Mouse (Mus musculus): ENCODE measurements around the gene D130043K22Rik.
"Not testable (repeated sequence)": the region's sequence is repeated elsewhere in the genome, so short reads cannot be mapped to it uniquely, and the experiment has no call there.

The D130043K22Rik gene

DNA sequence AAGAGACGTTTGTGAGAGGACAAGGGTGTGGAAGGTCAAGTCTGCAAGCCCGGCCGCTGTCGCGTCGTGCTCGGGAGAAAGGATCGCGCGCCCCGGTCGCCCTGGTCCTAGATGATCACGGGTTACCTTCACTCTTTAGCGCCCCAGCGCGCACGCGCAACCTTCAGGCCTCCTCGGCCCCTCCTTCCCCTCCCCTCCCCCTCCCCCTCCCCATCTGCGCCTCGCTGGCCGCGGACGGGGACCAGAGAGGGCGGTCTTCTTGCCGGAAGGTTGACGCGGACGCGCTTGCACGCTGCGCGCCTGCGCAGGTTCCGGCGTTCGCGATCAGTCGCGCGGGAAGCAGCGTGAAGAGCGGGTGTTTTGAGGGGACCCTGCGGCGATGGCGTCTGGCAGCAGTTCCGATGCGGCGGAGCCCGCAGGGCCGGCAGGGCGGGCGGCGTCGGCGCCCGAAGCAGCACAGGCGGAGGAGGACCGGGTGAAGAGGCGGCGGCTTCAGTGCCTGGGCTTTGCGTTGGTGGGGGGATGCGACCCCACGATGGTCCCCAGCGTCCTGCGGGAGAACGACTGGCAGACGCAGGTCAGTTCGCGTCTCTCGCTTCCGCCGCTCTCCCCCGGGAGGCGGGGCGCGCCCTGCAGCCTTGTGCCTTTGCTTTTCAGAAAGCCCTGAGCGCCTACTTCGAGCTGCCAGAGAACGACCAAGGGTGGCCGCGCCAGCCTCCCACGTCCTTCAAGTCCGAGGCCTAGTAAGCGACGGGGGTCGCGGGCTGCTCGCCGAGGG, 13.4 kb upstream of the D130043K22Rik start, which contains the start of the genes Acot13 and Tdp2:
Acot13 (minus strand) TSS at position 188 of the 778 bp plus-strand sequence.
Tdp2 (plus strand) TSS at position 327 of the 778 bp plus-strand sequence.
- peak; percentile 92 to 95 for DNase-seq (ENCODE audit: low spot score in 2 of 2)

DNA sequence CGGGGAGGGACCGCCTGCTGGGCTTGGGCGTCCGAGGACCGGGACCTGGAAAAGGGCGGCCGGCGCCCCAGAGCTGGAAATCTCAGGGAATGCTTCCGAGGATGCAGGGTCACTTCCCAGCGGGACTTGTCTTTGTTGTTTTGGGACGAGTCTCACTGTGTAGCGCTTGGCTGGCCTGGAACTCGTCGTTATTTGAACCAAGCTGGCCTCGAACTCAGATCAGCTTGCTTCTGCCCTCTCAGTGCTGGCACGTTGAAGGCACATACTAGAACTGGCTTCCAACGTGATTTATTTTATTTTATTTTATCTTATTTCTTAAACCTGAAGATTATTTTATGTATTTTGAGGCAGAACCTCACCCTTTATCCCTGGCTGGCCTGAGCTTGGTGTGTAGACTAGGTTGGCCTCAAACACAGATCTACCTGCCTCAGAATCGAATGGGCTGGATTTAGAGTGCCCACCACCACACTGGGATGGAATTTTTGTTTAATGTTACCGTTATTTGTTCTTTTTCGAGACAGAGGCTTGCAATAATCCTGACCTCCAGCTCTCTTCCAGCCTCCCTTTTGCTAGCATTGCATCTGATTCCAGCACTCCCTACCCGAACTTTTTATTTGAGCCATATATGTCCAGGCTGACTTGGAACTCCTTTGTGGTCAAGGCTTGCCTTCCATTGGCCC, 12.7 kb upstream of the D130043K22Rik start:
- no peak for DNase-seq (ENCODE audit: low spot score in 2 of 2)

DNA sequence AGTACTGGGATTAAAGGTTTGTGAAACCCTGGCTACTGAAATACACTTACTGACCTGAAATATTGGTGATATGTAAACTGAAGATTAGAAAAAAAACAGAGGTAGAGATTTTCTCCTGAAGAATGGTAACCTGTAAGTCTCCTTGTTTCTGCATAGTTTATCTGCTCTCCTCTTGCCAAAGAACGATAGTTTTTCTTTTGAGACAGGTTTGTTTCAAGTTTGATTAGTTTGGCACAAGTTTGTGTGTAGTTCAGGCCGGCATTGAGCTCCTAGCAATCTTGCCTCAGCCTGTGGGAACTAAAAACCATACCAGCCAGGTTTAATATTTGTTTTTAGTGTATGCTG, 12.2 kb upstream of the D130043K22Rik start:
- no peak for DNase-seq (ENCODE audit: low spot score in 2 of 2)

DNA sequence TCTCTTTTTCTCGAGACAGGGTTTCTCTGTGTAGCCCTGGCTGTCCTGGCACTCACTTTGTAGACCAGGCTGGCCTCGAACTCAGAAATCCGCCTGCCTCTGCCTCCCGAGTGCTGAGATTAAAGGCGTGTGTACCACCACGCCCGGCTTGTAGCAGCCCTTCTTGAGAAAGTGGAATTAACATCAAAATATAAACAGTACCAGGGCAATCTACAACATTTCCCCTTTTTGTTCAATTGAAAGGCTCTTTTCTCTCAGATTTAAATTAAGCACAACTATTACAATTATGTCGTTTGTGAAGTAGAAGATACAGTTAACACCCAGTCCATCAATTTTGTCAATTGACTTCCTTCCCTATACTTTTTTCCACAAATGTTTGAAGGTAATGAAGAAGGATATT, 7.2 kb upstream of the D130043K22Rik start:
- not testable (repeated sequence) for DNase-seq (ENCODE audit: low spot score in 2 of 2)

DNA sequence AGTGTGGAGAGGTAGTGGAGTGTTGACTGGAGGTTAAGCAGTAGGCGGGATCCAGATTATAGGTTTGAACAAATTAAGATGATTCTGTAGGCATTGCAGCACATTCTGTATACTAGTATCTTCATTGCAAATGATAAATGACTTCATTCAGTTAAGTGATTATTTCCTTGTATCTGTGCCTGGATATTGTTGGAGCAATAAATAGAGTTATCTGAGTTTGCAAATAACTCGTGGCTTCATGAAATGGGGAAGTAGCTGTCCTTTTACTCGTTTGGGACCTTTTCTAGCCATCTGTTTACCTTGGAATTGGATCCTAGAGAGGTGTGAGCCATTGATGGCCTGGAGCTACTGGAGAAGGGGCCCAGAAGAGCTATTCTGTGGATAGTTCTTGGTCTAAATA, 5.1 kb upstream of the D130043K22Rik start:
- no peak for DNase-seq (ENCODE audit: low spot score in 2 of 2)

DNA sequence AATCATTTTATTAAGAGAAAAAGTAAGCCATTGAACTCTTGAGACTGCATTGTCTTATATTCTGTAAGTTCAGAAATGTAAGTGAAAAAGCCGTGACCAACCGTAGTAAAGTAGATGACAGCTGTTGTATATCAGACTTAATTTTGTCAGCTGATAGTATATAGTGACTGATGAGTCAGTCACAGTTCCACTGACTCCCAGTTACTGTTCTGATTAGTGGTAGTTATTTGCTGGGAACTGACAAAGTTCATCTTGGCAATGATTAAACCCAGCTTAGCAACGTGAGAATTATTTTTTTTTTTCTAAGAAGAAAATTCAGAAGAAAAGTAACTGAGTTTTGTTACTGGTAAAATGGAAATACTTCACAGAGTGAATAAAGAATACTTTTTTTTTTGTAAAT, 3.2 kb upstream of the D130043K22Rik start:
- DNase-seq (ENCODE audit: low spot score in 2 of 2): no peak

DNA sequence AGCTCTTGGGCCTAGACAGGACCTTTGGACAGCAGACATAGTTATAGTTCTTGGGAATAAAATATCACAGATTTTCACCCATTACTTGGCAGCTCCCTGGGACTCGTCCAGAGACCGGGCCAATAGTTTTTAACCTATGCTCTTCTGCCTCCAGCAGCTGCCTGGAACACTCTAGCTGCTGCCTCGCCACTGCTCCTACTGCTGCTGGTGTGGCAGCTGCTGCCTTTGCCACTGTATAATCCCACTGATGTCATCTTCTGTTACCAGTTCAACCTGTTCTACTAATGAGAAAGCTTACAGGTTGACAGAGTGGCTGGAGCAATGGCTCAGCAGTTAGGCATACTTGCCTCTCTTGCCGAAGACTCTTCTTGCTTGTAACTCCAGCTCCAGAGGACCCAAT, 4.4 kb downstream of the D130043K22Rik start:
- DNase-seq (ENCODE audit: low spot score in 2 of 2): no peak

DNA sequence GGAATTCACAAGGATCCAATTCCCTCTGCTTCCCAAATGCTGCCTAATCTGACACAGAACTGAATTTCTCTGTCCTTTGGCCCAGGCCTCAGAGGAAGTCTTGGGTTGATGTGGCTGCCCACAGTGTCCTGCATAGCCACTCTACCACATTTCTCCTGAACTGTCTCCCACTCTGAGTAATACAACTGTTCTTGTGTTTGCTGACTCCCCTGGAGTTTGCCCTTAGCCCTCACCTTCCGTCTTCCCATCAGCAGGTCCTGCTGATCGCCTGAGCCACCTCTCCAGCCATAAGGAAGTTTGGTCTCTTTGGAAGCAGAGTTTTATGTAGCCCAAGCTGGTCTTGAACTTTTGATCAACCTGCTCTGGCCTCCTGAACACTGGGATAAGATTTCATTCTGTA, 7.1 kb downstream of the D130043K22Rik start:
- DNase-seq (ENCODE audit: low spot score in 2 of 2): no peak

DNA sequence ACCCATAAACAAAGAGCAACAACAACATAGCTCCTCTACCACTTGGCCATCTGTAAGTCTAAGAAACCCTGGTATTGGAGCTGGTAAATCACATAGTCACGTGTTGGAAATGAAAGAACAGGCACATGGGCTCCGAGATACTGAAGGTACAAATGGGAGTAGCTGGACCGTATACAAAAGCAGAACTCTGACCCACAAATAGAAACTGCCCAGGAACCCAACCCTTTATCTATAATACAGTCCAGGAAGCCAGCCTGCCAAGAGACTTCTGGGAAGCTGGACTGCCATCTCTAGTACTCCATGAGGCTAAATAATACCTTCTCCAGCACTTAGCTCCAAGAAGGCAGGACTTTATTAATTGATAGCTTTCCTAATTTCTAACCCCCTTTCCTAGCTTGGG, 7.6 kb downstream of the D130043K22Rik start:
- DNase-seq (ENCODE audit: low spot score in 2 of 2): no peak

DNA sequence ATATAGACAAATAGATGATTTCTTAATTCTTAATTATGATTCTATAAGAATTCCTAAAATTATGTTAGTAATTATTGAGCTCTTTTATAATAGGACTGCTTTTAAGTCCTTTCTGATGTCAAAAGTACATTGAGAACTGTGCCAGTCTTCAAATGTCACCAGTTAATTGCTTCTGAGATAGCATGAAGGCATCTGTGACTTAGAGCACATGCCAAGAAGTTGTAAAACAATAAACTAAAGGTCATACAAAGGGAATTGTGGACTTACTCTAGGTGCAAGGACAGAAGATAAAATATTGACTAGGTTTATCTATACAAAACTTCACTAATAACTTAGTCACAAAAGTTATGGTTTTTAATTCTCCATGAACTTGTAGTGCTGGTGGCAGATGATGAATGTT, 14.2 kb downstream of the D130043K22Rik start:
- DNase-seq (ENCODE audit: low spot score in 2 of 2): no peak

DNA sequence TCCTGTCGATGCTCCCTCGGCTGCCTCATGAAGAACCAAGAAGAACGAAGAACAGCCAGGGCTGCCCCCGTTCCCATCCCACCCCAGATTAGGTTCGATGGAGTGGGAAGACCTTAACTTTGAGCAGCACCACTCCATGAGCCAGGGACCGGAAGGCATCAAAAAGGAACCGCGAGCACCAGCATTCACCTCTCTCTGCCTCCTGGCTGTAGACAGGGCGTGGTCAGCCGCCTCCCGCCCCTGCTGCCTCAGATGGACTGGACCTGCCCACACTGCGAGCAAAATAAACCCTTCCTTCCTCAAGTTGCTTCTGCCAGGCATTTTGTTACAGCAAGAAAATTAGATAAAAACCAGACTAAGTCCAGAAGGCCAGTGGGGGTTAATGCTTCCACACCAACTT, 16.1 kb downstream of the D130043K22Rik start:
- DNase-seq (ENCODE audit: low spot score in 2 of 2): no peak

DNA sequence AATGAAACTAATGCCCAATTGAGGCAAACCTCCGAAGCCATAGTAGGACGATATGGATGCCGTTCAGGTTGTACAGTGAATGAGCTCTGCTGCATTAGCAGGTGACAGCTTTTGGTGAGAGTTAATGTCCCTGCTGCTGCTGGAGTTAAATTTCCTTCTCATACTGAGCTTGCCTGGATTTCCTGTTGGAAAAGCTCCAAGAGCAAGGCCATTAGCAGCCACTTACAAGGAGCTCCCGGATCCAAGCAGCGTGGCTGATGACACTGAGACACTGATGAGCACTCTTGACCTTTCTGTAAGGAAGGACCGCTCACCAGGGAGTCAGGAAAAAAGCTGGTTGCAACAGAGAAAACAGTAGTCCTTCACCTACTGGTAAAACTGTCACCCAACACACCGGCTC, 17.1 kb downstream of the D130043K22Rik start:
- DNase-seq (ENCODE audit: low spot score in 2 of 2): no peak

DNA sequence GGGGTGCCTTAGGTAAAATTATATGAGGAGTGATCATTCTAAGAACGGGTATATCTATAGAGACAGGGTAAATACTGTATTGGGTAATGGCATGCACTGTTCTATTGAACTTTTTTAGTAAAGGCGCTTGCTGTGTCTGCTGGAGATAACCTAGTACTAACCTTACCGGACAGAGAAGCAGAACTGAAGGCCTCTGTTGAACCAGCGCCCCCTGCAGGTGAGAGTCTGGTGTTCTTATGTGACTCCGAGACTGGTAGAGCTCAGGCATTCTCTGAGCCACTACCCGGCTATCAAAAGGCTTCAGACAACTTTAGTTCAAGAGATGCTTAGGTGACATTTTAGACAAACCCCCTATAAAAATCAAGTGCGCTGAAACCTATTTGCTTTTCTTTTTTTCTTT, 17.6 kb downstream of the D130043K22Rik start:
- DNase-seq (ENCODE audit: low spot score in 2 of 2): no peak

DNA sequence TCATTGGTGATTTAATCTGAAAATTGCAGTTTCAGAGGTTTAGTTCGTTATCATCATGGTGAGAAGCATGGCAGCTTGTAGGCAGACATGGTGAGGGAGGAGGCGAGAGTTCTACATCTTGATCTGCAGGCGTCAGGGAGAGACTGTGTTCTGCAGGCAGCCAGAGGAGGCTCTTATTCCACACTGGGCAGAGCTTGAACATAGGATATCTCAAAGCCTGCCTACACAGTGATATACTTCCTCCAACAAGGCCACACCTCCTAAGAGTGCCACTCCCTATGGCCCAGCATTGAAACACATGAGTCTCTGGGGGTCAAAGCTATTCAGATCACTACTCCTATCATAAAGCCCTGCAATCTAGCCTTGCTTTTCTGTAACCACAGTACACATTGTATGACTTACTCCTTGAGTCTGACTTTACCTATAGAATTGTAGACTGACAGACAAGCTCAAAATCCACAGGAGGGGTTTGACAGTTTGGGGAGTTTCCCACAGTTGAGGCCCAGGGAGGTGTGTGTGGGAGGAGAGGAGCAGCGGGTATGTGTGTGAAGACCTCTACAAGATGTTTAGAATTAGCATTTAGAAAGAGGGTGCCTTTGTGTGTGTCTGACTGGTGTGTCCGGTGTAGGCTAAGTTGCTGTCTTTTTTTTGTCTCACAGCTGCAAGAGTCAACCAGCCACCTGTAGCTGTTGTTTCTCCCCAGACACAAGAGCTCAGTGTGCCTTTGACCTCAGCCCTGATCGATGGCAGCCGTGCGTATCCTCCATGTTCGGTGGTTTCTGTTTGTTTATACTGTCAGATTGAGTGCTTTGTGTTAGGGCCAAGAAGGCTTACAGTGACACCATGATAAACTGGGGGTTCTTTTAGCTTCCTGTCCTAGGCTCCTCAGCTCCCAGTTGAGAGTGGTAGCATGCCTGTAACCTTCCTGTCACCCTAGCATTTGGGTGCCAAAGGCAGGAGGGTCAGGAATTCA, 21.8 kb downstream of the D130043K22Rik start:
- DNase-seq (ENCODE audit: low spot score in 2 of 2): no peak

DNA sequence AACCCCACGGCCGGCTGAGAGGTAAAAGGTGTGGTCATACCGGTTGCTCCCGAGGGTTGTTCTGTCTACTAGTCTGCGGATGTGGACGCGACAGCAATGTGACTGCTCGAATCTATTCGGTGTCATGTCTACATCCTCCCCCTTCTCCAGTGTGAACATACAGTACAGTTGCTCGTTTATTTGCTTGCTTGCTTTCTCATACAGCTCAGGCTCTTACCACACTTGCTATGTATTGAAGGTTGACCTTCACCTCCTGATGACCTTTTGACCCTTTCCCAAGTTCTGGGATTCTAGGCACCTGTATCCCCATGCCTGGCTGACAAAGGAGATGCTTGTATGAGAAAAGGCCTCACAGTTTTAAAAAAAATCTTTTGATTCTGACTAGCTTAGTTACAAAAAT, 22.9 kb downstream of the D130043K22Rik start:
- DNase-seq (ENCODE audit: low spot score in 2 of 2): no peak

DNA sequence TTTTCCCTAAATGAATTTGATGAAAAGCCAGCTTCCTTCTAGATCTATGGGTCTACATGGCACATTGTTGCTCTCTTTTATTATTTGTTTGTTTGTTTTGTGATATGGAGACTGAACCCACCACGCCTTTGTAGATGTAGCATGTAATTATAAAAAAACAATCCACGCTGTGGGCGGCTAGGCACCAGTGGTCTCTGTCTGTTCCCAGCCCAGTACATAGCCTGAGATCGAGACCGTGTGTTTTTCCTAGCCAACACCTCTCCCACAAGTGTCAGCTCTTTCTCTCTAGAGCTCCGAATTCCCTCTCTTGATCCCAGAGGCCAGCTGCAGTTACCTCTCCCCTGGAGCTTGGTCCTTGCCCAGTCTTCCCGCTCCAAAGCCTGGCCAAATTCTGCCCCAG, 23.3 kb downstream of the D130043K22Rik start:
- no peak for DNase-seq (ENCODE audit: low spot score in 2 of 2)

DNA sequence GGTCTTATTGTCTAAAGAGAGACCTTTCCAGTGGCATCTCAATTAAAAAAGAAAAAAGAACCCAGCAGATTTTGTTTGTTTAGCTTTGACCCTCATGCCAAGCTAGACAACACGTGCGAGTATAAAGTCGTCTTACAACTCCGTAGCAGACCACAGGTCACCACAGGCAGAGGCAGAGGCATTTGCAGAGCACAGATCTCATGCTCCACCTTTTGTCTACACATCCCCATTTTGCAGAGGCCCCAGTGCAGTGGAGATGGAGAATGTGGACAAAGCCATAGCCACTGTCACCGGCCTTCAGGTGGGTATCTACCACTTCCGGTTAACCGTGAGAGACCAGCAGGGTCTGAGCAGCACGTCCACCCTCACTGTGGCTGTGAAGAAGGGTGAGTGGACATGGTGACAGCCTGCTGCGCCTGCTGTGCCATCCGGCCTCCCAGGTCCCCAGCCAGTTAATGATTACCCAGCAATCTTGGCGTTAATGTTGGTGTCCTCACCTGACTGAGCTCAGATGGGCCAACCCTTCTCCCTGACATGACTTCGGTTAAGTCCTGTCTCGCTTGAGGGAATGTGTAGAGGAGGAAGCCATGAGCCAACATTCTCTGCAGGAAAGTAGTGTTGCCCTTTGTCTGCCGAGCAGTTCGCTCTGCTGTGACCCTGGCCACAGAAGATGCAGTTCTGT, 34.6 kb downstream of the D130043K22Rik start:
- no peak for DNase-seq (ENCODE audit: low spot score in 2 of 2)

DNA sequence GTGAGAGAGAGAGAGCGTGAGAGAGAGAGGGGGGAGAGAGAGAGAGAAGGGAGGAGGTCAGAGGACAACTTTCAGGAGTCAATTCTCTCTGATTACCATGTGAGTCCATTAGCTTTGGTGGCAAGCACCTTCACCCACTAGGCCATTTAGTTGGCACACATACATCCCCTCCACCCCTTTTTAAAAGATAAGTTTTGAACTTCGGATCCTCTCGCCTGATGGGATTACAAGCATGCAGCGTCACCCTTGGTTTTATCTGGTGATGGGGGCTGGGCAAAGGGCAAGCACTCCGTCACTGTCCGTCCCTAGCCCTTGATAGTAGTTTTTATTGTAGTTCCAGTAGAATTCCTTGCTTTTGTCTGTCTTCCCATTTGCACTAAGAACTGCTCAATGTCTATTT, 35.3 kb downstream of the D130043K22Rik start:
- DNase-seq (ENCODE audit: low spot score in 2 of 2): no peak

DNA sequence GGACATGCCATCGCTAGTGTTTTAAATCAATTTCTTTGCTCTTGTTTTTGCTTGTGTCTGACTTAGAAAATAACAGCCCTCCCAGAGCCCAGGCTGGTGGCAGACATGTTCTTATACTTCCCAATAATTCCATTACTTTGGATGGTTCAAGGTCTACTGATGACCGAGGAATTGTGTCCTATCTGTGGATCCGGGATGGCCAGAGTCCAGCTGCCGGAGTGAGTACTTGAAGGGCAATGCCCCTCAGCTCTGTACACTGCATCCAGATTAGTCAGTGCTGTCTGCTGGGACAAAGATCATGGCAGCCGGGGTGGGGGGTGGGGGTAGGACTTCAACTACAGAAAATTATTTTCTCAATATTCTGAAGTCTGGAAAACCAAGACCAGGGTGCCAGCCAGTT, 35.8 kb downstream of the D130043K22Rik start:
- DNase-seq (ENCODE audit: low spot score in 2 of 2): no peak

DNA sequence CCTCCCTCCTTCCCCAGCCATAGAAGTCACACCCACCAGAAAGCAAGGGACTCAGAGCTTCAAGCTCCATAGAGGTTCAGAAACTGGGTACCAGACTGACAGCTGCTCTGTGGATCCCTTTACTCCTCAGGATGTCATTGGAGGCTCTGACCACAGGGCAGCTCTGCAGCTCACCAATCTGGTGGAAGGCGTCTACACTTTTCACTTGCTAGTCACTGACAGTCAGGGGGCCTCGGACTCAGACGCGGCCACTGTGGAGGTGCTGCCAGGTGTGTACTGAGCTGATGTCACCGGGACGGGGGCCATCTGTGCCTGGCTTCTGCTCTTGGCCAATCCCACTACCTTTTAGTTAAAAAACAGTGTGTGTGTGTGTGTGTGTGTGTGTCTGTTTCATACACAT, 37.5 kb downstream of the D130043K22Rik start:
- no peak for DNase-seq (ENCODE audit: low spot score in 2 of 2)

DNA sequence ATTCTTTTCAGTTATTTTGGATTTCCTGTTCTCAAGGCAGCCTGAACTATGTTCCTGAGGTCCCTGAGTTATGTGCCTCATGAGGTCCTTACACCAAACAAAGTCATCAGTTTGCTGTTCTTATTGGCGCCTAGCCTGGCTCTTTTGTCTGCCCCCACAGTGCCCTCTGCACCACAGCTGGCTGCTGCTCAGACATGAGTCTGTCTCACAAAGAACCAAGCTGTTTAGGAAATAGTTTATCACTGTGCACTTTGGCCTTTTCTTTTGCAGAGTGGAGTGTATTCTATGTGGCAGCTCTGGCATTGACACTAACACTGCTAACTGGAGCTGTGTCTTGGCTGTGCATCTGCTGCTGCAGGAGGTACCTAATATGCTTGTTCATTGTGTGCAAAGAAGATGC, 44.6 kb downstream of the D130043K22Rik start:
- DNase-seq (ENCODE audit: low spot score in 2 of 2): no peak

DNA sequence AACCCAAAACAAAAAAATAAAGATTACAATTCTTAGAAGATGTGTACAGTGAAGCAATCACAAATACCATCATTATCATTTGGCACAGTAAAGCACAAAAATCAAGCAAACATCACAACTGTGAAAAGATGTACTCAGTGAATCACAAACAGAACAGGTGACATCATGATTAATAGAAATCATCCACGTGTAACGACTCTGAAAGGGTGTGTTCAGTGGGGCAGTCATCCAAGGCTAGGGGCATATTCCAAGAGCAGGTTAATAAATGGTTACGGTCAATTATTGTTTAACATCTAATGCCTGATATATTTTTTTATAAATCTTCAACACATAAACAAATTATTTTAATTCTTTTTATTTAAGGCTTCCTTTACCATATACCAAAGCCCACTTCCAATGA, 47.6 kb downstream of the D130043K22Rik start:
- no peak for DNase-seq (ENCODE audit: low spot score in 2 of 2)
